Mouse (Mus musculus): ENCODE measurements around the gene Hs6st2. TPM values are rescaled to one million over a fixed set of nuclear protein-coding genes. Genes with fewer than 3 reads are reported as not detected.

Hs6st2 gene
- polyA plus RNA-seq, 1 experiment from 2014 or later = 10.6 TPM

DNA sequence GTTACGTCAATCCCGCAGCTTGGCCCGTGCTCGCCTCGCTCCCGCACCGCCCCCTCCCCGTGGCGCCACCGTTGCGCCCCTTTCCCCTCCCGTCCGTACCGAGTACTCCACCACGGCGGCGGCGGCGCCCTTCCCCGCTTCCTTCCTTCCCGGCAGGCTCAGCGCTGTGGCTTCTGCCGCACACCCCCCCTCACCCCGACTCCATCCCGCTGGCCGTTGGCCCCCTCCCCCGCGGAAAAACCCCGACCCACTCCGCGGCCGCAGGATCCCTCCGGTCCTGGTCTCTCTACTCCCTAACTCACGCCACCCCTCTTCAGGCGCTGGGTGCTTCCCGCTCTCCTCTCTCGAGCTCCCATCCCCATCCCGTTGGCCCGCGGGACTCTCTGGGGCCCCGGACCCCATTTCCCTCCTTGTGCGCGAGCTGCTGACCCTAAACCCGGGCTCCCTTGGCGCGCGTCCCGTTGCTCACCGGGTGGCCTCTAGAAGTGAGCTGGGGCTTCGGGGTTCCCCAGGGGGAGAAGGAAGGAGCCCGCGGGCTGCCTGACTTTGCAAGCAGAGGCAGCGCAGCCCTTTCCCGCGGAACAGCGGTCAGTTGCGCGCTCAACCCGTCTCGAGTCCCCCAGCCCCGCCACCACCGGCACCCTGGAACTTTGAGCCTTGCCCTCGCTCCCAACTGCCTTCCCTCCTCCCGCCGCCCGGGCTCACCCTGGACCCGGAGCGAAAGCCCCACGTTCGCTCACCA is 1.1 kb downstream of the Hs6st2 start:
- Histone ChIP-seq H3K4me1 (replicated peaks; ENCODE audit: control insufficient read depth, insufficient read depth, low read length) (0 out of 2 replicates have a peak, but pooled peaks cover 3% of the 10 kb centered on the region), H3K36me3 (ENCODE audit: control insufficient read depth, insufficient read depth, low read length) (no peaks in the 10 kb centered on the region), H3K9ac (ENCODE audit: low read length) (peak overlapping the region; percentile 64), H3K9me3 (ENCODE audit: control insufficient read depth, low read length) (no peaks in the 10 kb centered on the region; the same call in 1 of the 2 replicates), H3K27ac (ENCODE audit: low read length) (no peak overlapping the region), H3K4me2 (ENCODE audit: low read depth, low read length) (peak overlapping the region; percentile 87), H3K4me3 (ENCODE audit: low read length) (peak overlapping the region; percentile 58), H3K27me3 (ENCODE audit: control insufficient read depth, insufficient read depth, low read depth, low read length) (peaks cover 6% of the 10 kb centered on the region)
- WGBS = 12% methylated on average over 69 of the region's 70 CpGs
- peak; percentile 71 for ATAC-seq (ENCODE audit: low read depth)

- ATAC-seq (ENCODE audit: low read depth) = peak; percentile 27
- H3K9me3 ChIP-seq (ENCODE audit: control insufficient read depth, low read length) = no peaks in the 10 kb centered on the region; the same call in 1 of the 2 replicates
- H3K27me3 ChIP-seq (ENCODE audit: control insufficient read depth, insufficient read depth, low read depth, low read length) = peaks cover 6% of the 10 kb centered on the region
- no peaks in the 10 kb centered on the region for H3K36me3 ChIP-seq (ENCODE audit: control insufficient read depth, insufficient read depth, low read length)
- no peak overlapping the region for H3K27ac ChIP-seq (ENCODE audit: low read length)
- H3K4me2 ChIP-seq (ENCODE audit: low read depth, low read length) = peak overlapping the region; percentile 87
- H3K4me3 ChIP-seq (ENCODE audit: low read length) = peak overlapping the region; percentile 58
- H3K9ac ChIP-seq (ENCODE audit: low read length) = peak overlapping the region; percentile 64
- 0 out of 2 replicates have a peak, but pooled peaks cover 3% of the 10 kb centered on the region for H3K4me1 ChIP-seq (replicated peaks; ENCODE audit: control insufficient read depth, insufficient read depth, low read length)
- WGBS = 18% methylated on average over 43 of the region's 46 CpGs
Observed at GRCm38 (mm10) chrX:51679601-51680427, 1.8 kb downstream of the Hs6st2 start.

- 48% methylated on average over 2 of the region's 2 CpGs for WGBS
- Histone ChIP-seq H3K4me3 (ENCODE audit: low read length) (no peak overlapping the region), H3K27me3 (ENCODE audit: control insufficient read depth, insufficient read depth, low read depth, low read length) (no peaks in the 10 kb centered on the region), H3K36me3 (ENCODE audit: control insufficient read depth, insufficient read depth, low read length) (no peaks in the 10 kb centered on the region), H3K4me2 (ENCODE audit: low read depth, low read length) (no peak overlapping the region), H3K9me3 (ENCODE audit: control insufficient read depth, low read length) (no peaks in the 10 kb centered on the region), H3K4me1 (replicated peaks; ENCODE audit: control insufficient read depth, insufficient read depth, low read length) (no peaks in the 10 kb centered on the region), H3K9ac (ENCODE audit: low read length) (no peak overlapping the region), H3K27ac (ENCODE audit: low read length) (no peak overlapping the region)
- ATAC-seq (ENCODE audit: low read depth) = no peak
Observed at GRCm38 (mm10) chrX:51658236-51658635, 23.4 kb downstream of the Hs6st2 start.

GRCm38 (mm10) chrX:51642661-51643257 is 38.9 kb downstream of the Hs6st2 start:
- Histone ChIP-seq H3K36me3 (ENCODE audit: control insufficient read depth, insufficient read depth, low read length) (no peaks in the 10 kb centered on the region), H3K9ac (ENCODE audit: low read length) (no peak overlapping the region), H3K4me1 (replicated peaks; ENCODE audit: control insufficient read depth, insufficient read depth, low read length) (no peaks in the 10 kb centered on the region), H3K4me3 (ENCODE audit: low read length) (no peak overlapping the region), H3K27me3 (ENCODE audit: control insufficient read depth, insufficient read depth, low read depth, low read length) (no peaks in the 10 kb centered on the region), H3K4me2 (ENCODE audit: low read depth, low read length) (no peak overlapping the region), H3K27ac (ENCODE audit: low read length) (no peak overlapping the region), H3K9me3 (ENCODE audit: control insufficient read depth, low read length) (no peaks in the 10 kb centered on the region)
- WGBS = 82% methylated on average over 3 of the region's 3 CpGs
- ATAC-seq (ENCODE audit: low read depth) = no peak

- H3K4me3 ChIP-seq (ENCODE audit: low read length) = no peak overlapping the region
- no peaks in the 10 kb centered on the region for H3K4me1 ChIP-seq (replicated peaks; ENCODE audit: control insufficient read depth, insufficient read depth, low read length)
- no peaks in the 10 kb centered on the region for H3K27me3 ChIP-seq (ENCODE audit: control insufficient read depth, insufficient read depth, low read depth, low read length)
- WGBS = 66% methylated on average over 7 of the region's 7 CpGs
- H3K9me3 ChIP-seq (ENCODE audit: control insufficient read depth, low read length) = no peaks in the 10 kb centered on the region
- no peak overlapping the region for H3K9ac ChIP-seq (ENCODE audit: low read length)
- H3K27ac ChIP-seq (ENCODE audit: low read length) = no peak overlapping the region
- ATAC-seq (ENCODE audit: low read depth) = no peak
- H3K4me2 ChIP-seq (ENCODE audit: low read depth, low read length) = no peak overlapping the region
- no peaks in the 10 kb centered on the region for H3K36me3 ChIP-seq (ENCODE audit: control insufficient read depth, insufficient read depth, low read length)
Observed at GRCm38 (mm10) chrX:51635756-51636155, 45.9 kb downstream of the Hs6st2 start.

DNA sequence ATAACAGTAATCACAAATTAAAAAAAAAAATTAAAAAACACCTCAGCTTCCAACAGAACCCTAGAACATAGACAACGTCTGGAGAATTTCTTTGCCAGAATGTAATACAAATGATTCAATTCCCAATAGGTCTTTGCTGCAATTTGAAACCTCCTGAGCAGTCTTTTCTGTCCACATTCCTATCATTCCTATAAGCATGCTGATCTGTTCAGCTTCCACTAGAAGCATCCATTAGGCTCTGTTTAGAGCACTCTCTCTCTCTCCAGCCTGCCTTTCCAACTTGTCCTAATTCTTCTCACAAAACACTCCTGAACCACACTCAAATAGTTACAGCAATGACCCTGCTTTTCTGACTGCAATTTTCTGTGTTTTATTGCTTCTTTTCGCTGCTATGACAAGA is 50.3 kb downstream of the Hs6st2 start:
- ATAC-seq (ENCODE audit: low read depth) = no peak
- Histone ChIP-seq H3K27ac (ENCODE audit: low read length) (no peak overlapping the region), H3K9ac (ENCODE audit: low read length) (no peak overlapping the region), H3K27me3 (ENCODE audit: control insufficient read depth, insufficient read depth, low read depth, low read length) (no peaks in the 10 kb centered on the region), H3K36me3 (ENCODE audit: control insufficient read depth, insufficient read depth, low read length) (no peaks in the 10 kb centered on the region), H3K9me3 (ENCODE audit: control insufficient read depth, low read length) (no peaks in the 10 kb centered on the region), H3K4me3 (ENCODE audit: low read length) (no peak overlapping the region), H3K4me1 (replicated peaks; ENCODE audit: control insufficient read depth, insufficient read depth, low read length) (no peaks in the 10 kb centered on the region), H3K4me2 (ENCODE audit: low read depth, low read length) (no peak overlapping the region)
- 31% methylated on average over 2 of the region's 2 CpGs for WGBS

GRCm38 (mm10) chrX:51614384-51615004 is 67.2 kb downstream of the Hs6st2 start:
- Histone ChIP-seq H3K4me3 (ENCODE audit: low read length) (no peak overlapping the region), H3K4me1 (replicated peaks; ENCODE audit: control insufficient read depth, insufficient read depth, low read length) (no peaks in the 10 kb centered on the region), H3K27me3 (ENCODE audit: control insufficient read depth, insufficient read depth, low read depth, low read length) (no peaks in the 10 kb centered on the region), H3K36me3 (ENCODE audit: control insufficient read depth, insufficient read depth, low read length) (no peaks in the 10 kb centered on the region), H3K27ac (ENCODE audit: low read length) (no peak overlapping the region), H3K4me2 (ENCODE audit: low read depth, low read length) (no peak overlapping the region), H3K9ac (ENCODE audit: low read length) (no peak overlapping the region), H3K9me3 (ENCODE audit: control insufficient read depth, low read length) (no peaks in the 10 kb centered on the region)
- 22% methylated on average over 7 of the region's 7 CpGs for WGBS
- no peak for ATAC-seq (ENCODE audit: low read depth)

- no peak overlapping the region for H3K9ac ChIP-seq (ENCODE audit: low read length)
- no peaks in the 10 kb centered on the region for H3K9me3 ChIP-seq (ENCODE audit: control insufficient read depth, low read length)
- no peak overlapping the region for H3K4me3 ChIP-seq (ENCODE audit: low read length)
- 40% methylated on average over 1 of the region's 1 CpGs for WGBS
- H3K4me1 ChIP-seq (replicated peaks; ENCODE audit: control insufficient read depth, insufficient read depth, low read length) = no peaks in the 10 kb centered on the region
- H3K27ac ChIP-seq (ENCODE audit: low read length) = no peak overlapping the region
- H3K36me3 ChIP-seq (ENCODE audit: control insufficient read depth, insufficient read depth, low read length) = no peaks in the 10 kb centered on the region
- ATAC-seq (ENCODE audit: low read depth) = no peak
- no peak overlapping the region for H3K4me2 ChIP-seq (ENCODE audit: low read depth, low read length)
- no peaks in the 10 kb centered on the region for H3K27me3 ChIP-seq (ENCODE audit: control insufficient read depth, insufficient read depth, low read depth, low read length)
Observed at GRCm38 (mm10) chrX:51610743-51611142, 70.9 kb downstream of the Hs6st2 start.

Data from lung, embryonic 16.5 days (tissue).